Mouse (Mus musculus): ENCODE measurements around the gene Gab1. TPM values are rescaled to one million over a fixed set of nuclear protein-coding genes. Genes with fewer than 3 reads are reported as not detected.

The Gab1 gene
- total and polyA plus RNA-seq, 3 experiments, result 32.6 to 40.2 (median 38.3) TPM

- no peak overlapping the region for H3K9ac ChIP-seq (ENCODE audit: low read depth, low read length)
- TF ChIP-seq EP300 (IDR thresholded peaks at IDR 0.05; ENCODE audit: insufficient read depth, low read depth, low read length), result no peak
- TF ChIP-seq CTCF (IDR thresholded peaks at IDR 0.05), result no peak
- TF ChIP-seq POLR2A (IDR thresholded peaks at IDR 0.05; ENCODE audit: insufficient read depth, low read depth, low read length), result no peak
- no peak overlapping the region for H3K4me3 ChIP-seq
- no peak for DNase-seq
- no peak overlapping the region for H3K27ac ChIP-seq
- intact Hi-C loops (cut with DNase I), result no loop called here
- H3K79me2 ChIP-seq (replicated peaks; ENCODE audit: control insufficient read depth, insufficient read depth, low read length), result peaks cover 11% of the 10 kb centered on the region
- H3K36me3 ChIP-seq (ENCODE audit: control insufficient read depth, insufficient read depth, low read length), result peaks cover 13% of the 10 kb centered on the region
- no peaks in the 10 kb centered on the region for H3K27me3 ChIP-seq (ENCODE audit: control insufficient read depth, insufficient read depth, low read length)
- whole genome bisulfite sequencing, result 70% methylated on average over 4 of the region's 4 CpGs
- peaks cover 9% of the 10 kb centered on the region for H3K4me1 ChIP-seq (ENCODE audit: control insufficient read depth, insufficient read depth, low read length)
Measured at GRCm38 (mm10) chr8:80796070-80796469, 84.2 kb downstream of the Gab1 start.

GRCm38 (mm10) chr8:80794585-80795509, 85.5 kb downstream of the Gab1 start:
- H3K4me3 ChIP-seq, result no peak overlapping the region
- H3K27me3 ChIP-seq (ENCODE audit: control insufficient read depth, insufficient read depth, low read length), result no peaks in the 10 kb centered on the region
- H3K36me3 ChIP-seq (ENCODE audit: control insufficient read depth, insufficient read depth, low read length), result peaks cover 16% of the 10 kb centered on the region
- WGBS, result 76% methylated on average over 19 of the region's 19 CpGs
- H3K79me2 ChIP-seq (replicated peaks; ENCODE audit: control insufficient read depth, insufficient read depth, low read length), result peaks cover 11% of the 10 kb centered on the region
- H3K9ac ChIP-seq (ENCODE audit: low read depth, low read length), result no peak overlapping the region
- DNase-seq, result no peak
- TF ChIP-seq EP300 (IDR thresholded peaks at IDR 0.05; ENCODE audit: insufficient read depth, low read depth, low read length), result no peak
- no peak for TF ChIP-seq CTCF (IDR thresholded peaks at IDR 0.05)
- no peak for TF ChIP-seq POLR2A (IDR thresholded peaks at IDR 0.05; ENCODE audit: insufficient read depth, low read depth, low read length)
- intact Hi-C loops (cut with DNase I), result loop anchor here (5.0 kb wide), 1 partner anchor 82 kb away; no protein-coding TSS in a partner anchor
- peaks cover 9% of the 10 kb centered on the region for H3K4me1 ChIP-seq (ENCODE audit: control insufficient read depth, insufficient read depth, low read length)
- H3K27ac ChIP-seq, result no peak overlapping the region

- Histone ChIP-seq H3K27me3 (ENCODE audit: control insufficient read depth, insufficient read depth, low read length) (no peaks in the 10 kb centered on the region), H3K36me3 (ENCODE audit: control insufficient read depth, insufficient read depth, low read length) (peaks cover 16% of the 10 kb centered on the region), H3K79me2 (replicated peaks; ENCODE audit: control insufficient read depth, insufficient read depth, low read length) (peaks cover 11% of the 10 kb centered on the region), H3K27ac (peak overlapping the region; percentile 8; the same call in 1 of the 2 replicates), H3K4me1 (ENCODE audit: control insufficient read depth, insufficient read depth, low read length) (peaks cover 9% of the 10 kb centered on the region), H3K9ac (ENCODE audit: low read depth, low read length) (no peak overlapping the region), H3K4me3 (no peak overlapping the region)
- WGBS, result 58% methylated on average over 11 of the region's 11 CpGs
- DNase-seq, result no peak
- intact Hi-C loops (cut with DNase I), result loop anchor here (5.0 kb wide), 1 partner anchor 83 kb away; no protein-coding TSS in a partner anchor
- TF ChIP-seq POLR2A (IDR thresholded peaks at IDR 0.05; ENCODE audit: insufficient read depth, low read depth, low read length) (no peak), EP300 (IDR thresholded peaks at IDR 0.05; ENCODE audit: insufficient read depth, low read depth, low read length) (no peak), CTCF (IDR thresholded peaks at IDR 0.05) (no peak)
Measured at GRCm38 (mm10) chr8:80793791-80794515, 86.4 kb downstream of the Gab1 start.

GRCm38 (mm10) chr8:80792214-80792613, 88.1 kb downstream of the Gab1 start:
- Histone ChIP-seq H3K79me2 (replicated peaks; ENCODE audit: control insufficient read depth, insufficient read depth, low read length) (0 out of 2 replicates have a peak, but pooled peaks cover 9% of the 10 kb centered on the region), H3K4me1 (ENCODE audit: control insufficient read depth, insufficient read depth, low read length) (peaks cover 9% of the 10 kb centered on the region), H3K27ac (no peak overlapping the region), H3K27me3 (ENCODE audit: control insufficient read depth, insufficient read depth, low read length) (no peaks in the 10 kb centered on the region), H3K9ac (ENCODE audit: low read depth, low read length) (no peak overlapping the region), H3K36me3 (ENCODE audit: control insufficient read depth, insufficient read depth, low read length) (peaks cover 6% of the 10 kb centered on the region), H3K4me3 (no peak overlapping the region)
- intact Hi-C loops (cut with DNase I), result loop anchor here (5.0 kb wide), 1 partner anchor 85 kb away; no protein-coding TSS in a partner anchor
- 91% methylated on average over 5 of the region's 5 CpGs for WGBS
- TF ChIP-seq POLR2A (IDR thresholded peaks at IDR 0.05; ENCODE audit: insufficient read depth, low read depth, low read length), result no peak
- peak; percentile 62 for TF ChIP-seq CTCF (IDR thresholded peaks at IDR 0.05)
- TF ChIP-seq EP300 (IDR thresholded peaks at IDR 0.05; ENCODE audit: insufficient read depth, low read depth, low read length), result no peak
- DNase-seq, result no peak

GRCm38 (mm10) chr8:80789324-80789723, 91.0 kb downstream of the Gab1 start:
- TF ChIP-seq CTCF (IDR thresholded peaks at IDR 0.05), result no peak
- no peak for TF ChIP-seq POLR2A (IDR thresholded peaks at IDR 0.05; ENCODE audit: insufficient read depth, low read depth, low read length)
- TF ChIP-seq EP300 (IDR thresholded peaks at IDR 0.05; ENCODE audit: insufficient read depth, low read depth, low read length), result no peak
- Histone ChIP-seq H3K4me1 (ENCODE audit: control insufficient read depth, insufficient read depth, low read length) (peaks cover 4% of the 10 kb centered on the region), H3K4me3 (no peak overlapping the region), H3K79me2 (replicated peaks; ENCODE audit: control insufficient read depth, insufficient read depth, low read length) (0 out of 2 replicates have a peak, but pooled peaks cover 7% of the 10 kb centered on the region), H3K36me3 (ENCODE audit: control insufficient read depth, insufficient read depth, low read length) (peaks cover 2% of the 10 kb centered on the region; the same call in 1 of the 2 replicates), H3K27me3 (ENCODE audit: control insufficient read depth, insufficient read depth, low read length) (no peaks in the 10 kb centered on the region), H3K27ac (no peak overlapping the region), H3K9ac (ENCODE audit: low read depth, low read length) (no peak overlapping the region)
- intact Hi-C loops (cut with DNase I), result no loop called here
- DNase-seq, result no peak
- 85% methylated on average over 6 of the region's 6 CpGs for WGBS
